Mouse (Mus musculus) heart, adult 8-10 months (tissue): ENCODE data around the gene Lta. TPM values are rescaled to one million over a fixed set of nuclear protein-coding genes. Genes with fewer than 3 reads are reported as not detected.

ENCODE experiments used
- DNase-seq: peaks from one replicate; pipeline ENCODE4 v3.0.0; 2022; ENCODE audit warnings: low spot score
- total RNA-seq, 4 experiments: library from RNA; stranded (reverse); gene quantifications; 2 replicates each; pipeline ENCODE4 v1.2.4; 2022

Gene Lta
- total RNA-seq = under 1 TPM in 1 of 4 experiments, not detected in 3; 0.44 TPM

- DNase-seq = no peak
These were observed at the start of gene Lta for GRCm38 (mm10) chr17:35204494-35205379. Gene Lta (minus strand): TSS chr17:35205351.

GRCm38 (mm10) chr17:35254241-35255098, 49.3 kb upstream of the Lta start:
- DNase-seq = no peak

- no peak for DNase-seq
These were observed 48.3 kb upstream of the Lta start for GRCm38 (mm10) chr17:35253293-35254093.

GRCm38 (mm10) chr17:35252619-35253292, 47.6 kb upstream of the Lta start:
- no peak for DNase-seq

- DNase-seq = no peak
These were observed 46.8 kb upstream of the Lta start for GRCm38 (mm10) chr17:35251981-35252380.

- DNase-seq = no peak
These were observed 46.1 kb upstream of the Lta start for GRCm38 (mm10) chr17:35251162-35251719.

GRCm38 (mm10) chr17:35250348-35251120, 45.4 kb upstream of the Lta start:
- no peak for DNase-seq

GRCm38 (mm10) chr17:35249451-35250197, 44.5 kb upstream of the Lta start:
- no peak for DNase-seq

GRCm38 (mm10) chr17:35248986-35249385, 43.8 kb upstream of the Lta start:
- DNase-seq = no peak

- DNase-seq = no peak
These were observed 42.0 kb upstream of the Lta start for GRCm38 (mm10) chr17:35247144-35247543.

- no peak for DNase-seq
These were observed 40.8 kb upstream of the Lta start for GRCm38 (mm10) chr17:35245731-35246623.

GRCm38 (mm10) chr17:35244999-35245398, 39.8 kb upstream of the Lta start:
- DNase-seq = no peak

GRCm38 (mm10) chr17:35243086-35243485, 37.9 kb upstream of the Lta start:
- no peak for DNase-seq

GRCm38 (mm10) chr17:35242015-35242941, 37.1 kb upstream of the Lta start:
- no peak for DNase-seq

GRCm38 (mm10) chr17:35241305-35242014, 36.3 kb upstream of the Lta start, which contains the start of gene Ddx39b:
Gene Ddx39b (plus strand): TSS chr17:35241746.
- peak; percentile 93 for DNase-seq
